Mouse (Mus musculus) stomach, postnatal 0 days (tissue): ENCODE measurements around the gene D13Ertd608e.

Experiments
- CTCF ChIP-seq: IDR thresholded peaks from 2 replicates; pipeline ENCODE4 v1.5.1; 2016; ENCODE audit warnings: antibody characterized with exemption, low read depth, mild to moderate bottlenecking, moderate library complexity
- EP300 ChIP-seq: optimal IDR thresholded peaks from 2 replicates; pipeline ENCODE3; 2016; ENCODE audit warnings: antibody characterized with exemption

GRCm38 (mm10) chr13:119810031-119810430, 25.8 kb upstream of the D13Ertd608e start:
- TF ChIP-seq CTCF (no peak), EP300 (no peak)
